Mouse (Mus musculus) lung, postnatal 0 days (tissue): Measurements from ENCODE around the gene Snx21.

Source experiments
- CTCF ChIP-seq: IDR thresholded peaks from 2 replicates; pipeline ENCODE4 v1.5.1; 2016; ENCODE audit warnings: antibody characterized with exemption, mild to moderate bottlenecking
- EP300 ChIP-seq: IDR thresholded peaks from 2 replicates; pipeline ENCODE4 v1.6.1; 2016; ENCODE audit warnings: antibody characterized with exemption, mild to moderate bottlenecking, control low read depth

GRCm38 (mm10) chr2:164787032-164787431, 1.4 kb downstream of the Snx21 start:
- TF ChIP-seq CTCF, result no peak
- TF ChIP-seq EP300, result no peak
